Mouse (Mus musculus) olfactory bulb, adult 2 months (tissue): ENCODE measurements around the gene Lmna.

Experiments used
- CTCF ChIP-seq: fragments of 200-500 bp; IDR thresholded peaks from 2 replicates; pipeline ENCODE4 v1.5.1; 2012; ENCODE audit warnings: low read depth, mild to moderate bottlenecking, low read length, moderate library complexity; ENCODE audit not compliant: insufficient read depth
- POLR2A ChIP-seq: fragments of 200-500 bp; IDR thresholded peaks from 2 replicates; pipeline ENCODE4 v1.6.1; 2012; ENCODE audit warnings: mild to moderate bottlenecking, low read depth, low read length, moderate library complexity; ENCODE audit not compliant: insufficient read depth

- TF ChIP-seq CTCF (peak; percentile 31; the same call in 1 of the 2 replicates), POLR2A (peak; percentile 27; the same call in 1 of the 2 replicates)
These were observed at the start of gene Lmna for GRCm38 (mm10) chr3:88509692-88510420.
